Mouse (Mus musculus) kidney, adult 2 months (tissue): Measurements from ENCODE around the gene Cdkl4.

ENCODE experiments used
- CTCF ChIP-seq: fragments of 200-500 bp; conservative IDR thresholded peaks from 2 replicates; pipeline ENCODE4 v1.5.1; 2011; ENCODE audit warnings: low read depth, mild to moderate bottlenecking, control low read depth, low read length, moderate library complexity, mixed read lengths; ENCODE audit not compliant: insufficient read depth, insufficient read length
- POLR2A ChIP-seq: fragments of 200-500 bp; IDR thresholded peaks from one replicate; pipeline ENCODE4 v1.6.1; 2011; ENCODE audit warnings: low read depth, low read length, control low read depth

GRCm38 (mm10) chr17:80568441-80568840, 9.2 kb downstream of the Cdkl4 start:
- no peak for TF ChIP-seq CTCF
- TF ChIP-seq POLR2A: no peak
